Mouse (Mus musculus) intestine, postnatal 0 days (tissue): ENCODE results near the gene Ajm1. TPM values are rescaled to one million over a fixed set of nuclear protein-coding genes. Genes with fewer than 3 reads are reported as not detected.
A peak's percentile ranks its signal among the peaks of the same experiment; 100 is the strongest.

ENCODE experiments used
- ATAC-seq: fragments of 200-750 bp; cut with Nextera tagmentation; 2 replicates; pipeline ENCODE4 v1.8.0; 2017; ENCODE audit warnings: mild to moderate bottlenecking, moderate TSS enrichment, moderate library complexity
- H3K27ac ChIP-seq: fragments of 300-500 bp; sonication (generic); 2 replicates; pipeline ENCODE4 v1.5.1; 2014; ENCODE audit warnings: mild to moderate bottlenecking, low read depth, low read length, moderate library complexity
- H3K27me3 ChIP-seq: fragments of 300-500 bp; sonication (generic); replicated peaks from 2 replicates; pipeline ENCODE4 v1.6.1; 2014; ENCODE audit warnings: low read length, mixed read lengths; ENCODE audit not compliant: control insufficient read depth, insufficient read depth
- H3K36me3 ChIP-seq: fragments of 300-500 bp; sonication (generic); 2 replicates; pipeline ENCODE4 v1.6.1; 2014; ENCODE audit warnings: mild to moderate bottlenecking, moderate library complexity; ENCODE audit not compliant: control insufficient read depth, insufficient read depth
- H3K4me1 ChIP-seq: fragments of 300-500 bp; sonication (generic); replicated peaks from 2 replicates; pipeline ENCODE4 v1.6.1; 2014; ENCODE audit warnings: antibody characterized with exemption, low read length, mixed read lengths; ENCODE audit not compliant: control insufficient read depth, insufficient read depth
- H3K4me2 ChIP-seq: fragments of 300-500 bp; sonication (generic); replicated peaks from 2 replicates; pipeline ENCODE4 v1.6.1; 2014; ENCODE audit warnings: low read depth, mild to moderate bottlenecking, moderate library complexity
- H3K4me3 ChIP-seq: fragments of 300-500 bp; sonication (generic); 2 replicates; pipeline ENCODE4 v1.5.1; 2014; ENCODE audit warnings: low read depth, low read length
- H3K9ac ChIP-seq: fragments of 300-500 bp; sonication (generic); 2 replicates; pipeline ENCODE4 v1.6.1; 2014; ENCODE audit warnings: mild to moderate bottlenecking, low read depth, low read length
- H3K9me3 ChIP-seq: fragments of 300-500 bp; sonication (generic); 2 replicates; pipeline ENCODE4 v1.6.1; 2016; ENCODE audit warnings: mixed run types; ENCODE audit not compliant: control insufficient read depth
- CTCF ChIP-seq: sonication (generic); IDR thresholded peaks from 2 replicates; pipeline ENCODE4 v1.5.1; 2016; ENCODE audit warnings: low read depth, mild to moderate bottlenecking, control low read depth, antibody characterized with exemption, moderate library complexity
- WGBS: fragments of 180-500 bp; shearing (Covaris S2); extraction: QIAGEN DNeasy Blood & Tissue Kit; methylation state at CpG from one replicate; pipeline ENCODE4 v1.1.7; 2014; 5-methylcytosine and 5-hydroxymethylcytosine counted together
- polyA plus RNA-seq: library from polyadenylated mRNA; unstranded; fragments of >200 nt; fragmentation: Nextera tagmentation; extraction: Ambion mirVana; gene quantifications from 2 replicates; pipeline ENCODE4 v1.2.1, GENCODE M21; 2015

Ajm1 gene
- polyA plus RNA-seq, 1 experiment from 2014 or later = 0.78 TPM

DNA sequence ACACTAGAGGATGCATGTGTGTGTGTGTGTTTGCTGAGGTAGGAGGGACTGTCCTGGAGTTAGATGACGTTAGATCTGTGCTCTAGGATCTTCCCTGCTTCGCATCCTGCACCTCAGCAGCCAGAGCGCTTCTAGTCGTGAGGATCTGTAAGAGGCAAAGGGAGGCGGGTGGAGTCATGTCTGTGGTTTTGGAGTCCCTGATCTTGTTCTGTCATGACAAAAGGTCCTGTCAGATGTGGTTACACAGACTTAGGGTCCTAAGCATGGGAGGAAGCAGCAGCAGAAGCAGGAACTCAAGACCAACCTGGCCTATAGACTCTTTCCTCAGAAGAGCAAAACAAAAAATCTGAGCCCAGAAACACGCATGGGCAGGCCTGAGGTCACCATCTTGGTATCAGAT, 38.8 kb upstream of the Ajm1 start:
- TF ChIP-seq CTCF = no peak
- Histone ChIP-seq H3K9me3 (no peaks in the 10 kb centered on the region), H3K4me3 (no peak overlapping the region), H3K4me2 (no peak overlapping the region), H3K27me3 (peaks cover 14% of the 10 kb centered on the region; the same call in 1 of the 2 replicates), H3K9ac (no peak overlapping the region), H3K4me1 (no peaks in the 10 kb centered on the region), H3K36me3 (no peaks in the 10 kb centered on the region; the same call in 1 of the 2 replicates), H3K27ac (no peak overlapping the region)
- 84% methylated on average over 6 of the region's 6 CpGs for WGBS
- ATAC-seq = no peak

GRCm38 (mm10) chr2:25617578-25617977, 36.0 kb upstream of the Ajm1 start, which contains the start of gene Ccdc183:
Gene Ccdc183, minus strand, starts transcription at chr2:25617678.
- Histone ChIP-seq H3K4me3 (no peak within 1 kb of the TSS), H3K27ac (no peak within 1 kb of the TSS), H3K9ac (no peak within 1 kb of the TSS), H3K27me3 (peaks cover 14% of the 10 kb centered on the region; the same call in 1 of the 2 replicates), H3K36me3 (no peaks in the 10 kb centered on the region; the same call in 1 of the 2 replicates), H3K4me1 (no peaks in the 10 kb centered on the region), H3K4me2 (no peak within 1 kb of the TSS), H3K9me3 (no peaks in the 10 kb centered on the region)
- TF ChIP-seq CTCF = no peak
- ATAC-seq = no peak
- 74% methylated on average over 3 of the region's 3 CpGs for WGBS

- ATAC-seq = no peak
- Histone ChIP-seq H3K36me3 (no peaks in the 10 kb centered on the region; the same call in 1 of the 2 replicates), H3K9ac (no peak overlapping the region), H3K27me3 (peaks cover 14% of the 10 kb centered on the region; the same call in 1 of the 2 replicates), H3K27ac (no peak overlapping the region), H3K4me1 (no peaks in the 10 kb centered on the region), H3K9me3 (no peaks in the 10 kb centered on the region), H3K4me3 (peak overlapping the region; percentile 20), H3K4me2 (peak overlapping the region; percentile 54)
- WGBS = 19% methylated on average over 19 of the region's 22 CpGs
- no peak for TF ChIP-seq CTCF
These were observed 34.8 kb upstream of the Ajm1 start for GRCm38 (mm10) chr2:25616398-25616797.

DNA sequence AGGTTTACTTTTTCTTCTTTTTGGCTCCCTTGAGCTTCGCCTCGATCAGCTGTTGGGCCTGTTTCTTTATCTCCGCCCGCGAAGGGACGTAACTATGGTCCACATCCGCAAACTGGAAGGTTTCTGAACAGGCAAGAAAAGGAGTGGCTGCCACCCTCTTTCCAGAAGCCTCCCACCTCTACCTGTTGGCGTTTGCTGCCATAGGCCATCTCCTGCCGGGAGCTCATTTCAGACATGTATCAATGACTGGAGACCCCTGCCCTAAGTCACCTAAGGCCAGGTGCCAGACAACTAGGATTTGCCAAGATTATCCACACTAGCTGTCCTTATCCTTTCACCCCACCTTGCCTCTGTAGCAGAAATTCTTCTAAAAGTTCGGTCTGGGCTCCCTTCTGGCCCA, 27.1 kb upstream of the Ajm1 start:
- Histone ChIP-seq H3K9me3 (no peaks in the 10 kb centered on the region), H3K4me2 (peak overlapping the region; percentile 90), H3K27me3 (no peaks in the 10 kb centered on the region), H3K4me3 (peak overlapping the region; percentile 96; the same call in 1 of the 2 replicates), H3K27ac (no peak overlapping the region), H3K36me3 (no peaks in the 10 kb centered on the region), H3K9ac (no peak overlapping the region), H3K4me1 (peaks cover 10% of the 10 kb centered on the region; the same call in 1 of the 2 replicates)
- no peak for TF ChIP-seq CTCF
- no peak; the same call in 1 of the 2 replicates for ATAC-seq
- WGBS = 44% methylated on average over 10 of the region's 10 CpGs

GRCm38 (mm10) chr2:25607761-25608622, 26.4 kb upstream of the Ajm1 start, which contains the start of gene Rabl6:
Gene Rabl6, minus strand, starts transcription at chr2:25608521.
- no peak for TF ChIP-seq CTCF
- Histone ChIP-seq H3K9me3 (no peaks in the 10 kb centered on the region), H3K27ac (peak within 1 kb of the TSS; percentile 87), H3K4me3 (peak within 1 kb of the TSS; percentile 96), H3K4me1 (peaks cover 10% of the 10 kb centered on the region; the same call in 1 of the 2 replicates), H3K4me2 (peak within 1 kb of the TSS; percentile 90), H3K27me3 (no peaks in the 10 kb centered on the region), H3K36me3 (peaks cover 1% of the 10 kb centered on the region; the same call in 1 of the 2 replicates), H3K9ac (peak within 1 kb of the TSS; percentile 96)
- WGBS = under 1% methylated on average over 70 of the region's 80 CpGs
- peak; percentile 88 for ATAC-seq

GRCm38 (mm10) chr2:25602526-25602925, 21.0 kb upstream of the Ajm1 start:
- H3K36me3 ChIP-seq = peaks cover 54% of the 10 kb centered on the region
- no peak for TF ChIP-seq CTCF
- no peak overlapping the region for H3K27ac ChIP-seq
- H3K27me3 ChIP-seq = no peaks in the 10 kb centered on the region
- H3K4me3 ChIP-seq = no peak overlapping the region
- H3K9ac ChIP-seq = no peak overlapping the region
- no peak for ATAC-seq
- H3K4me1 ChIP-seq = 0 out of 2 replicates have a peak, but pooled peaks cover 5% of the 10 kb centered on the region
- 92% methylated on average over 5 of the region's 5 CpGs for WGBS
- H3K9me3 ChIP-seq = no peaks in the 10 kb centered on the region
- H3K4me2 ChIP-seq = no peak overlapping the region
